Mouse (Mus musculus): ENCODE results near the gene Sapcd2.

- TF ChIP-seq POLR2A (IDR thresholded peaks at IDR 0.05; ENCODE audit: borderline replicate concordance, control insufficient read depth, low read depth, low read length) = peak; percentile 78
- TF ChIP-seq CTCF (IDR thresholded peaks at IDR 0.05; ENCODE audit: control insufficient read depth, insufficient read depth, low read length) = no peak
Observed at GRCm38 (mm10) chr2:25371764-25372643, at the start of gene Sapcd2.
